Mouse (Mus musculus): ENCODE measurements at regions not wholly inside any gene's neighbourhood (a gene's known extent, or its start where the extent isn't known, plus 50 kb on each side); places are given as distances from the start of the nearest gene placed in this dataset.

GRCm38 (mm10) chr16:22714315-22714714 is 57.3 kb upstream of the Dgkg start:
- TF ChIP-seq CTCF (IDR thresholded peaks at IDR 0.05; ENCODE audit: low read depth, low read length) (no peak), POLR2A (IDR thresholded peaks at IDR 0.05; ENCODE audit: extremely low read depth, insufficient read depth, low read length) (no peak)
